Mouse (Mus musculus) MEL (cell line): ENCODE data around the gene Prkch. TPM values are rescaled to one million over a fixed set of nuclear protein-coding genes. Genes with fewer than 3 reads are reported as not detected.

Experiments used
- DNase-seq: peaks from one replicate; pipeline ENCODE4 v3.0.0; 2011; ENCODE audit warnings: low read depth, low spot score
- H3K27ac ChIP-seq: 2 replicates; pipeline ENCODE4 v1.5.1; 2012; ENCODE audit warnings: low read depth, mild to moderate bottlenecking, control low read depth, low read length, moderate library complexity; ENCODE audit not compliant: control insufficient read depth
- H3K27me3 ChIP-seq, 2 experiments: fragments of 150-350 bp in 1 of 2; sonication (generic) in 1 of 2; 2 replicates each; pipeline ENCODE4 v1.6.1; 2012; ENCODE audit warnings: low read length in 2 of 2, mild to moderate bottlenecking in 2 of 2, improper control_type of control experiment in 1 of 2, moderate library complexity in 1 of 2; ENCODE audit not compliant: insufficient read depth in 2 of 2, control insufficient read depth in 1 of 2
- H3K36me3 ChIP-seq, 2 experiments: 2 replicates each; pipeline ENCODE4 v1.6.1; 2012 to 2014; ENCODE audit warnings: low read length in 2 of 2, improper control_type of control experiment in 1 of 2, inconsistent platforms in 1 of 2, mild to moderate bottlenecking in 1 of 2; ENCODE audit not compliant: insufficient read depth in 2 of 2, control insufficient read depth in 1 of 2
- H3K4me1 ChIP-seq, 2 experiments: fragments of 150-350 bp in 1 of 2; sonication (generic) in 1 of 2; 2 replicates each; pipeline ENCODE4 v1.6.1; 2012; ENCODE audit warnings: low read length in 2 of 2, improper control_type of control experiment in 1 of 2, mild to moderate bottlenecking in 1 of 2; ENCODE audit not compliant: insufficient read depth in 2 of 2, control insufficient read depth in 1 of 2
- H3K4me3 ChIP-seq, 2 experiments: fragments of 150-350 bp in 1 of 2; sonication (generic) in 1 of 2; 2 replicates each; pipeline ENCODE4 v1.5.1; 2012; ENCODE audit warnings: low read depth in 2 of 2, low read length in 2 of 2, mild to moderate bottlenecking in 2 of 2, moderate library complexity in 2 of 2, control low read depth in 1 of 2, improper control_type of control experiment in 1 of 2; ENCODE audit not compliant: control insufficient read depth in 1 of 2, insufficient read depth in 1 of 2
- H3K79me2 ChIP-seq: 2 replicates; pipeline ENCODE4 v1.6.1; 2012; ENCODE audit warnings: mild to moderate bottlenecking, low read length, moderate library complexity; ENCODE audit not compliant: control insufficient read depth, poor library complexity, insufficient read depth
- H3K9ac ChIP-seq: 2 replicates; pipeline ENCODE4 v1.6.1; 2012; ENCODE audit warnings: low read depth, mild to moderate bottlenecking, control low read depth, low read length, moderate library complexity; ENCODE audit not compliant: control insufficient read depth, poor library complexity, severe bottlenecking
- H3K9me3 ChIP-seq: fragments of 150-350 bp; sonication (generic); replicated peaks from 2 replicates; pipeline ENCODE4 v1.6.1; 2012; ENCODE audit warnings: mild to moderate bottlenecking, low read length, improper control_type of control experiment, moderate library complexity; ENCODE audit not compliant: insufficient read depth
- CHD2 ChIP-seq: IDR thresholded peaks from 2 replicates; pipeline ENCODE4 v1.6.1; 2011; ENCODE audit warnings: low read length, improper control_type of control experiment
- CTCF ChIP-seq, 3 experiments: IDR thresholded peaks in 2 of 3; conservative IDR thresholded peaks in 1 of 3; 2 replicates each; pipeline ENCODE4 v1.5.1; 2011 to 2012; ENCODE audit warnings: low read length in 3 of 3, low read depth in 2 of 3, mild to moderate bottlenecking in 2 of 3, improper control_type of control experiment in 1 of 3, inconsistent platforms in 1 of 3, mixed read lengths in 1 of 3, moderate library complexity in 1 of 3; ENCODE audit not compliant: control insufficient read depth in 1 of 3, insufficient read depth in 1 of 3, poor library complexity in 1 of 3, severe bottlenecking in 1 of 3
- E2F4 ChIP-seq: IDR thresholded peaks from 2 replicates; pipeline ENCODE4 v1.6.1; 2011; ENCODE audit warnings: low read depth, low read length, improper control_type of control experiment, borderline replicate concordance
- EP300 ChIP-seq, 2 experiments: IDR thresholded peaks; 2 replicates each; pipeline ENCODE4 v1.6.1; 2011; ENCODE audit warnings: improper control_type of control experiment in 2 of 2, low read length in 2 of 2, low read depth in 1 of 2, mild to moderate bottlenecking in 1 of 2
- ETS1 ChIP-seq: IDR thresholded peaks from 2 replicates; pipeline ENCODE4 v1.6.1; 2012; ENCODE audit warnings: low read depth, mild to moderate bottlenecking, inconsistent platforms, low read length, improper control_type of control experiment, moderate library complexity
- GABPA ChIP-seq: IDR thresholded peaks from 2 replicates; pipeline ENCODE4 v1.6.1; 2012; ENCODE audit warnings: low read depth, mild to moderate bottlenecking, inconsistent platforms, low read length, improper control_type of control experiment, moderate library complexity
- HCFC1 ChIP-seq: IDR thresholded peaks from 2 replicates; pipeline ENCODE4 v1.6.1; 2012; ENCODE audit warnings: low read depth, mild to moderate bottlenecking, inconsistent platforms, low read length, improper control_type of control experiment, moderate library complexity
- KAT2A ChIP-seq: conservative IDR thresholded peaks from 2 replicates; pipeline ENCODE4 v1.6.1; 2012; ENCODE audit warnings: low read depth, low read length, improper control_type of control experiment, inconsistent platforms
- MAX ChIP-seq: IDR thresholded peaks from 2 replicates; pipeline ENCODE4 v1.6.1; 2011; ENCODE audit warnings: low read length, improper control_type of control experiment
- MAZ ChIP-seq: IDR thresholded peaks from 2 replicates; pipeline ENCODE4 v1.6.1; 2012; ENCODE audit warnings: low read depth, mild to moderate bottlenecking, inconsistent platforms, low read length, improper control_type of control experiment
- MEF2A ChIP-seq: IDR thresholded peaks from 2 replicates; pipeline ENCODE4 v1.6.1; 2014; ENCODE audit warnings: low read depth, mild to moderate bottlenecking, inconsistent platforms, low read length, improper control_type of control experiment; ENCODE audit not compliant: poor library complexity, insufficient replicate concordance, severe bottlenecking; ENCODE audit errors: extremely low read depth
- MYB ChIP-seq: IDR thresholded peaks from 2 replicates; pipeline ENCODE4 v1.6.1; 2011; ENCODE audit warnings: mild to moderate bottlenecking, low read depth, low read length, improper control_type of control experiment
- MYC ChIP-seq: IDR thresholded peaks from 2 replicates; pipeline ENCODE4 v1.6.1; 2011; ENCODE audit warnings: low read depth, mild to moderate bottlenecking, low read length, improper control_type of control experiment, moderate library complexity
- NRF1 ChIP-seq: IDR thresholded peaks from 2 replicates; pipeline ENCODE4 v1.6.1; 2014; ENCODE audit warnings: low read depth, mild to moderate bottlenecking, inconsistent platforms, low read length, improper control_type of control experiment, moderate library complexity; ENCODE audit not compliant: poor library complexity, insufficient read depth, severe bottlenecking
- POLR2AphosphoS5 ChIP-seq: IDR thresholded peaks from 2 replicates; pipeline ENCODE4 v1.6.1; 2012; ENCODE audit warnings: low read depth, borderline replicate concordance, mild to moderate bottlenecking, inconsistent platforms, low read length, moderate library complexity, mixed read lengths
- RCOR1 ChIP-seq: IDR thresholded peaks from 2 replicates; pipeline ENCODE4 v1.6.1; 2012; ENCODE audit warnings: low read depth, mild to moderate bottlenecking, inconsistent platforms, low read length, improper control_type of control experiment
- SIN3A ChIP-seq: IDR thresholded peaks from 2 replicates; pipeline ENCODE4 v1.6.1; 2012; ENCODE audit warnings: low read length, improper control_type of control experiment, inconsistent platforms
- SMC3 ChIP-seq: IDR thresholded peaks from 2 replicates; pipeline ENCODE4 v1.6.1; 2011; ENCODE audit warnings: low read depth, low read length, improper control_type of control experiment
- TBP ChIP-seq: IDR thresholded peaks from 2 replicates; pipeline ENCODE4 v1.8.0; 2011; ENCODE audit warnings: low read depth, low read length, improper control_type of control experiment
- TCF12 ChIP-seq: IDR thresholded peaks from 2 replicates; pipeline ENCODE4 v1.6.1; 2014; ENCODE audit warnings: low read depth, mild to moderate bottlenecking, inconsistent platforms, low read length, improper control_type of control experiment, moderate library complexity
- UBTF ChIP-seq: IDR thresholded peaks from 2 replicates; pipeline ENCODE4 v1.6.1; 2012; ENCODE audit warnings: low read depth, mild to moderate bottlenecking, inconsistent platforms, low read length, improper control_type of control experiment, moderate library complexity, borderline replicate concordance; ENCODE audit not compliant: insufficient read depth
- ZC3H11A ChIP-seq: IDR thresholded peaks from 2 replicates; pipeline ENCODE4 v1.6.1; 2012; ENCODE audit warnings: low read depth, mild to moderate bottlenecking, inconsistent platforms, low read length, improper control_type of control experiment
- ZMIZ1 ChIP-seq: IDR thresholded peaks from 2 replicates; pipeline ENCODE4 v1.6.1; 2012; ENCODE audit warnings: low read depth, mild to moderate bottlenecking, inconsistent platforms, low read length, improper control_type of control experiment, moderate library complexity
- polyA plus RNA-seq, 2 experiments: library from polyadenylated mRNA; stranded (reverse) in 1 of 2; unstranded in 1 of 2; fragments of >175 nt in 1 of 2; fragments of >200 nt in 1 of 2; gene quantifications; 2 replicates each; pipeline versions ENCODE4 v1.2.1 to v1.2.4; 2012; ENCODE audit warnings: low replicate concordance in 2 of 2, low read depth in 1 of 2; ENCODE audit not compliant: insufficient read length in 2 of 2, insufficient read depth in 1 of 2, missing spikeins in 1 of 2
- total RNA-seq: library from RNA; depleted of rRNA; stranded (reverse); fragments of 300-350 nt; gene quantifications from 2 replicates; pipeline ENCODE4 v1.2.3, GENCODE M21; 2012

The Prkch gene
- total and polyA plus RNA-seq, 3 experiments: not detected

- no peak overlapping the region for H3K27ac ChIP-seq
- DNase-seq: no peak
- no peak overlapping the region for H3K9ac ChIP-seq
- no peaks in the 10 kb centered on the region for H3K79me2 ChIP-seq
- H3K9me3 ChIP-seq: no peaks in the 10 kb centered on the region
- H3K36me3 ChIP-seq: no peaks in the 10 kb centered on the region; a peak in 1 of 4 replicates
- TF ChIP-seq MAZ (no peak), MAX (no peak), CHD2 (no peak), GABPA (no peak), ZMIZ1 (no peak), CTCF (IDR thresholded peaks at IDR 0.05 in 2 of 3, conservative IDR thresholded peaks at IDR 0.05 in 1 of 3; ENCODE audit: control insufficient read depth in 1 of 3, insufficient read depth in 1 of 3, low read depth in 2 of 3, low read length in 3 of 3, poor library complexity in 1 of 3, severe bottlenecking in 1 of 3) (no peak), MYC (no peak), SMC3 (no peak), UBTF (no peak), ZC3H11A (no peak), ETS1 (no peak), RCOR1 (no peak), NRF1 (no peak), MYB (no peak), MEF2A (no peak), POLR2AphosphoS5 (no peak), HCFC1 (no peak)
- H3K27me3 ChIP-seq: no peaks in the 10 kb centered on the region
- no peak overlapping the region for H3K4me3 ChIP-seq
- H3K4me1 ChIP-seq: 0 out of 4 replicates have a peak, but pooled peaks cover 0 to 3% of the 10 kb centered on the region in 2 experiments
These were observed 19.0 kb upstream of the Prkch start for GRCm38 (mm10) chr12:73565620-73565969.

GRCm38 (mm10) chr12:73574632-73575031 lies 10.0 kb upstream of the Prkch start:
- Histone ChIP-seq H3K4me1 (peaks cover 0 to 2% of the 10 kb centered on the region in 2 experiments; a peak in 1 of 4 replicates), H3K9me3 (no peaks in the 10 kb centered on the region)

More at GRCm38 (mm10) chr12:73574632-73575031, 10.0 kb upstream of the Prkch start:
- no peak overlapping the region for H3K4me3 ChIP-seq
- H3K9ac ChIP-seq: no peak overlapping the region
- H3K36me3 ChIP-seq: no peaks in the 10 kb centered on the region
- H3K27ac ChIP-seq: no peak overlapping the region
- DNase-seq: no peak
- TF ChIP-seq EP300 (IDR thresholded peaks at IDR 0.05; ENCODE audit: low read depth in 1 of 2, low read length in 2 of 2) (peak in 1 of 2 experiments; percentile 40; a peak in 1 of 4 replicates), TCF12 (0 out of 2 replicates have a peak, but pooled peaks have one; percentile 25), MAX (no peak), POLR2AphosphoS5 (no peak), RCOR1 (no peak), TBP (no peak), KAT2A (no peak), GABPA (no peak), SIN3A (no peak), E2F4 (no peak)
- H3K27me3 ChIP-seq: 0 out of 4 replicates have a peak, but pooled peaks cover 0 to 1% of the 10 kb centered on the region in 2 experiments
- no peaks in the 10 kb centered on the region for H3K79me2 ChIP-seq
